Mouse (Mus musculus) heart, postnatal 0 days (tissue): ENCODE measurements at regions not wholly inside any gene's neighbourhood (a gene's known extent, or its start where the extent isn't known, plus 50 kb on each side); places are given as distances from the start of the nearest gene placed in this dataset.

Experiments used
- CTCF ChIP-seq: IDR thresholded peaks from 2 replicates; pipeline ENCODE4 v1.5.1; 2016; ENCODE audit warnings: antibody characterized with exemption, control low read depth, low read depth
- EP300 ChIP-seq: IDR thresholded peaks from 2 replicates; pipeline ENCODE4 v1.6.1; 2016; ENCODE audit warnings: antibody characterized with exemption, low read depth

- TF ChIP-seq CTCF (no peak), EP300 (no peak)
These were observed 147.8 kb upstream of the Mdm1 start for GRCm38 (mm10) chr10:117993809-117994208.
